Mouse (Mus musculus): Measurements from ENCODE around the gene Rb1.

The Rb1 gene

GRCm38 (mm10) chr14:73325456-73326381 lies at the start of gene Rb1:
TSS of gene Rb1 (minus strand) at chr14:73325822.
- DNase-seq (ENCODE audit: low spot score), result peak; percentile 71

GRCm38 (mm10) chr14:73374315-73374890 lies 48.8 kb upstream of the Rb1 start:
- DNase-seq (ENCODE audit: low spot score), result no peak

- DNase-seq (ENCODE audit: low spot score), result no peak
These were observed 48.0 kb upstream of the Rb1 start for GRCm38 (mm10) chr14:73373606-73374005.

- DNase-seq (ENCODE audit: low spot score), result no peak
These were observed 47.4 kb upstream of the Rb1 start for GRCm38 (mm10) chr14:73372990-73373389.

GRCm38 (mm10) chr14:73371577-73371976 lies 46.0 kb upstream of the Rb1 start:
- DNase-seq (ENCODE audit: low spot score), result no peak

GRCm38 (mm10) chr14:73370695-73371372 lies 45.2 kb upstream of the Rb1 start:
- DNase-seq (ENCODE audit: low spot score), result no peak

GRCm38 (mm10) chr14:73370078-73370670 lies 44.6 kb upstream of the Rb1 start:
- no peak for DNase-seq (ENCODE audit: low spot score)

GRCm38 (mm10) chr14:73369634-73370033 lies 44.0 kb upstream of the Rb1 start:
- no peak for DNase-seq (ENCODE audit: low spot score)

GRCm38 (mm10) chr14:73368966-73369365 lies 43.3 kb upstream of the Rb1 start:
- DNase-seq (ENCODE audit: low spot score), result no peak

- DNase-seq (ENCODE audit: low spot score), result no peak
These were observed 42.6 kb upstream of the Rb1 start for GRCm38 (mm10) chr14:73368221-73368620.

- no peak for DNase-seq (ENCODE audit: low spot score)
These were observed 40.7 kb upstream of the Rb1 start for GRCm38 (mm10) chr14:73366278-73366677.

GRCm38 (mm10) chr14:73363782-73364181 lies 38.2 kb upstream of the Rb1 start:
- DNase-seq (ENCODE audit: low spot score), result no peak

GRCm38 (mm10) chr14:73354700-73355099 lies 29.1 kb upstream of the Rb1 start:
- DNase-seq (ENCODE audit: low spot score), result no peak

GRCm38 (mm10) chr14:73351118-73351517 lies 25.5 kb upstream of the Rb1 start:
- DNase-seq (ENCODE audit: low spot score), result no peak

GRCm38 (mm10) chr14:73350029-73350428 lies 24.4 kb upstream of the Rb1 start:
- DNase-seq (ENCODE audit: low spot score), result no peak

- DNase-seq (ENCODE audit: low spot score), result no peak
These were observed 23.5 kb upstream of the Rb1 start for GRCm38 (mm10) chr14:73349061-73349670.

- DNase-seq (ENCODE audit: low spot score), result no peak
These were observed 21.7 kb upstream of the Rb1 start for GRCm38 (mm10) chr14:73347302-73347701.

- no peak for DNase-seq (ENCODE audit: low spot score)
These were observed 20.0 kb upstream of the Rb1 start for GRCm38 (mm10) chr14:73345614-73346013.

GRCm38 (mm10) chr14:73340051-73340755 lies 14.6 kb upstream of the Rb1 start:
- DNase-seq (ENCODE audit: low spot score), result no peak

- no peak for DNase-seq (ENCODE audit: low spot score)
These were observed 14.0 kb upstream of the Rb1 start for GRCm38 (mm10) chr14:73339615-73340014.

- DNase-seq (ENCODE audit: low spot score), result no peak
These were observed 10.9 kb upstream of the Rb1 start for GRCm38 (mm10) chr14:73336316-73337080.
